In the genomic region with DNA sequence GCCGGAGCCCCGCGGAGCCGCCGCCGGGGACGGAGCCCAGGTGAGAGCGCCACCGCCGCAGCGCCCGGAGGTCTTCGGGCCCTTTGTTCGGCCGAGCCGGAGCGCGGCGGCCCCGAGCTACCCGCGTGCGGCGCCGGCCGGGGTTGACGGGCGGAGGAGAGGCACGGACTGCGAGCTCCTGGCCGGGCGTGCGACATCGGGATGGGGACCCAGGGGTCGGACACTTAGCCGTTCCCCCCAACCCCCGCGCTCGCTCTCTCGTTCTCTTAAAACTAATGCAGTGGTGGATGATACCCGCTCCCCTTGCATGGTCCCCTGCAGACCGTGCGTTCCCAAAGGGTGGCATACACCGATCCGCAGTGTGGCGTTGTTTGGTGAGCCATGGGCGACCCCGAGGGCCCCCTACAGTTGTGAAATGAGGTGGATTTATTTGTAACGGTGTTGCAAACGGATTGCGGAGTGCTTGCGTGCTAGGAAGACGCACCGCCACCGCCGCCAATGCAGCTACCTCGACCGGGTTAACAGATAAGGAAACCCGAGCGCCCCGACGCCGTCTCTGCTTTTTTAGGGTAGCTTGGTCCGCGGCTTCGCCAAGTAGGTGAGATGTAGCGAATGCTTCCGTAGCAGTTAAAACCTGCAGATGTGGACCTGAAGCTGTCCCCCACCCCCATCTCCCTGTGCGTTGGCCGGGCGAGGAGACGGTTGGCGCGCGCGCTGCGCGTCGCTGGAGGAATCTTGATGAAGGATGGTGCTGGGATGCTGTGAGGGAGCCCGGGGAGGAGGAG, we compare ENCODE assay signal across 8 mouse cellular contexts. TPM values are rescaled to one million over a fixed set of nuclear protein-coding genes. Genes with fewer than 3 reads are reported as not detected.
DNase-seq lines count a peak whose midpoint lies in the region; ATAC-seq lines count a peak whose summit lies in the region.

No protein-coding gene starts in this region.

- peak overlapping the region; percentile 98 for H3K27ac ChIP-seq in hindbrain, embryonic 13.5 days

- peak; percentile 53 for DNase-seq in T-cell, adult 2 months (ENCODE audit: low spot score)
- DNase-seq in cerebellum, postnatal 14 days: peak; percentile 67 to 70
- peak; percentile 56 to 68 for DNase-seq in frontal cortex, postnatal 14 days (ENCODE audit: low spot score in 2 of 2)
- peak; percentile 66 to 82 for DNase-seq in left cerebral cortex, adult 18-20 months (ENCODE audit: low spot score in 2 of 2)
- peak; percentile 28 for DNase-seq in lung, postnatal 36 days
- DNase-seq in right cerebral cortex, postnatal 14 days: peak; percentile 70
- DNase-seq in urinary bladder, postnatal 4 days (ENCODE audit: low spot score in 2 of 2): peak; percentile 32 to 62

- H3K9ac ChIP-seq in hindbrain, embryonic 13.5 days: peak overlapping the region; percentile 99

- ATAC-seq in hindbrain, embryonic 13.5 days (ENCODE audit: low FRiP score): peak; percentile 26; the same call in 1 of the 2 replicates

- peak overlapping the region; percentile 78 for H3K4me3 ChIP-seq in hindbrain, embryonic 13.5 days

- H3K27me3 ChIP-seq in hindbrain, embryonic 13.5 days: peaks cover 10% of the 10 kb centered on the region; the same call in 1 of the 2 replicates

- whole genome bisulfite sequencing in hindbrain, embryonic 13.5 days: under 1% methylated on average over 66 of the region's 80 CpGs

- H3K9me3 ChIP-seq in hindbrain, embryonic 13.5 days: no peaks in the 10 kb centered on the region

- H3K4me2 ChIP-seq in hindbrain, embryonic 13.5 days: peak overlapping the region; percentile 87

- H3K36me3 ChIP-seq in hindbrain, embryonic 13.5 days: no peaks in the 10 kb centered on the region

- H3K4me1 ChIP-seq in hindbrain, embryonic 13.5 days (replicated peaks): peaks cover 53% of the 10 kb centered on the region

RNA-seq across cellular contexts. Expression of a gene that starts 1.4 kb away (rescaled TPM):
- 24.9 and 27.3 TPM in 2 replicates for polyA plus RNA-seq in hindbrain, embryonic 13.5 days (2015; fragmentation: Nextera tagmentation; extraction: Ambion mirVana)
- total RNA-seq in left cerebral cortex, adult 18-20 months (2021): 10 to 100 TPM; 53.3 to 54.9 TPM

Comparison
In these comparisons a context has a peak if more than half of its experiments do, and no peak if none do; other contexts are left out.
1. Peak in every context shown above with its lines: DNase-seq, ATAC-seq, H3K4me3 ChIP-seq and H3K27ac ChIP-seq.